Mouse (Mus musculus) 3134 (cell line): ENCODE measurements around the gene Slc16a10.

Experiments
- DNase-seq: peaks from one replicate; pipeline ENCODE4 v3.0.0-alpha.2; 2011; ENCODE audit warnings: low spot score; ENCODE audit not compliant: insufficient read length; ENCODE audit errors: extremely low read depth

Slc16a10 gene

DNA sequence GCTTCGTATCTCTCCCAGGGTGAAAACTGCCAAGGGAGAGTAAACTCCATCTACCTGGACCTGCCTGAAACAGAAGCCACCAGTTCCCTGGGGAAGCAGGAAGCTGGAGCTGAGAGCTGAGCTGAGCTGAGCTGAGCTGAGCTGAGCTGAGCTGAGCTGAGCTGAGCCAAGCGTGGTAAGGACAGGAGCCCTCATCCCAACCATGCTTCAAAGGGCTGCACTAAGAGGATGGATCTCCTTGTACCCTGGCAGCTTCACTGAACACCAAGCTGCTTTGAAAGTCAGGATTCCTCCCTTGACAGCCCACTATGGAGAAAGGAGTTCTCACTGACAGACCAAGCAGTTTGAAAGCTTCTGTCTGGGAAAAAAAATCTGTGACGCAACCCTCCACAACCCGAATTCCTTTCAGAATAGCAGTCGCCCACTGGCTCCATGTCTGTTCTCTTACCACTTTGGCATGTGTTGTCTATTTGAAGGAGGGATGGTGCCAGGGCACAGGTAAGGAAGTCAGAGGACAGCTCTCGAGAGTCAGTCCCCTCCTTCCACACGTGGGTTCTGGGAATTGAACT lies 28.5 kb downstream of the Slc16a10 start:
- DNase-seq, result no peak

DNA sequence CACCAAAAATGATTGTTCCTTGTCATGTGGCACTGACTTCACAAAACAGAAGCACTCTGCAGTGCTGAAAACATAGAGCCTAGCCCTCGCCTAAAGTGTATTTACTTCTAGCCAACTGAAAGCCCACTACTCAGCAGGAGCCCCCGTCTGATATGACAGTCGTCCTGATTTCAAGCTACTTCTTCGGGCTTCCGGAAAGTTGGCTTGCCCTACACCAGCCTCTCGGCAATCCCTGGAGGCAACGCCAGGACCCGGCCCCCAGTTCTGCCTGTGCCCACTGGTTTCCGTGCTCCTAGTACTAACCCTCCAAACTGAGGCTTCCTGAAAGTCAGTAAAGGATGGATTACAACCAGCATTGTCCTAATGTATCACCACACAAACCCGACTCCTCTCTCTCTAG lies 29.8 kb downstream of the Slc16a10 start:
- no peak for DNase-seq

DNA sequence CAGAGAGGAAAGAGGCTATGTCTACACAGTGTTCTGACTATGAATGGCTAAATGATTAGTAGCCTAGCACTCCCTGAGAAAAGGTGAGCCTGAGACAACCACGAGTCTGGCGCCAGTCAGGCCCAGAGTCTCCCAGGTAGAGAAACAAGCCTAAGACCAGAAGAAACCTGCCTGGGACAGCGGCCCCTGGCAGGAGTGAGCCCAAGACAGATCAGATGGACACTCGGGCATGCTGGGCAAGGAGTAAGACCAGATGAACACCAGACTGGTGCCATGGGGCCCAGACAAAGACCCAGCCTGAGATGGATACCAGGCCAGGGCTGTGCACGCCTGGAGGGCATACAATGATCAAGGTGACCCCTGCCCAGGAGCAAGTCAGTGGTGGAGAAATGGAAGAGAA lies 32.5 kb downstream of the Slc16a10 start:
- DNase-seq, result no peak

DNA sequence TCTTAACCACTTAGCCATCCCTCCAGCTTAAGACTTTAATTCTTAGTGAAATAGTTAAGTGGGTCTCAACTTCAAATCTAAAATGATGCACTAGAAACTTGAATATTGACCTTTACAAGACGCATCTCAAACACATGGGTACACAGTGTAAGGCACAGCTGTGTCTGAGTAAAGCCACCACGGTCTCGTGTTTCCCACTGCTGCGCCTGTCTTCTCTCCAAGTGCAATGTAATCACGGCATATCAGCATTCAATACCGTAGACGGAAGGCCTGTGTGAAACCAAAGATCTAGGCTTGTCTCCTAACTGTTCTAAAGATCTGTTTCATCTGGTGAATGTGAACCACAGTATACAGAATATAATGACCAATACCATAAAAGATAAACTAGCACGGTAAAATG lies 33.1 kb downstream of the Slc16a10 start:
- no peak for DNase-seq

DNA sequence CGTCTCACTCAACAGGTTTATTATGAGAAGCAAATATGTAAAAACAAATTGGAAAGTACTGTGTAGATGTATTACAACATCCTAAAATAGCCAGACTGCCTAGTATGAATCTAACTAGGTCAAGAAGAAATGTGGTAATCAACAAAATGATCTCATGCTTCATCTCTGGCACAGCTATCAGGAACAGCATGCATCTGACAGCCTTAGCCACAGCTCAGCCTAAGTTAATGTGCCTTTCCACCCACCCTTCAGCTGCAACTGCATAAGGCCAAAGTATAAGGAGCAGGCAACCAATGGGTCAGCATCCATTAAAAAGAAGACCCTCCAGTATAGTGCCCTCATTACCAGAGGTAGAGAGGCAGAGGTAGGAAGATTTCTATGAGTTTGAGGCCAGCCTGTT lies 34.1 kb downstream of the Slc16a10 start:
- DNase-seq, result no peak

DNA sequence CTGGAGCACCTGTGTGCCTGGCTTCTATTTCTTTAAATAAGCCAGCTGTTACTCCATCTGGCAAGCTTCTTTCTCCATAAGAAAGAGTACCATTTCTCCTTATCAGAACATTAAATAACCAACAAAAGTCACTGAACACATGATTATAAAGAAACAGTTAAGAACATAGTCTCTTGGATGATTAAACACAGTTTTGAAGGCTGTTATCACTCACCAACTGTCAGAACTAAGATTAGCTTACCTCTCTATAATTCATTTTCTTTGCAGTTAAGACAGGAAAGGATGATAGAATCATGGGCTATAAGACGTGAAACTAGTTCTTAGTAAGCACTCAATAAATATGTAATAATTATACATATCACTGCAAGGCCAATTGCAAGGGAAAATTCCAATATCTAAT lies 36.9 kb downstream of the Slc16a10 start:
- no peak for DNase-seq

DNA sequence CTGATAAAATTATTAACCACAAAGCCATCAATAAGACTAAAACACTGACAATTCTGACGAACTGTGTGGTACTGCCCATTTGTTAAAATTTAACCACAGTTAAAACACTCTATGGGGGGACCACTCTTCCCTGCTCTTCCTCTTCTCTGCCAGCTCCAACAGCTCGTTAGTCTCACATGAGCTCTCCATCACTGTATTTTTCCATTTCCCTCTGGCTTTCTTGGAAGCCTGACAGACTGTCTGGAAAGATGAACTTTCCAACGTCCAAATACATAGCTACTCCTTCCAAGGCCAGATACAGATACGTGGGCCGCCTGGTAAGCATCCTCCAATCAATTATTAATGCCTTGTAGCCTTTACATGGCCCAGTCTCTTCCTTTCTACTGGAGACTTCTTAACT lies 38.3 kb downstream of the Slc16a10 start:
- DNase-seq, result no peak

DNA sequence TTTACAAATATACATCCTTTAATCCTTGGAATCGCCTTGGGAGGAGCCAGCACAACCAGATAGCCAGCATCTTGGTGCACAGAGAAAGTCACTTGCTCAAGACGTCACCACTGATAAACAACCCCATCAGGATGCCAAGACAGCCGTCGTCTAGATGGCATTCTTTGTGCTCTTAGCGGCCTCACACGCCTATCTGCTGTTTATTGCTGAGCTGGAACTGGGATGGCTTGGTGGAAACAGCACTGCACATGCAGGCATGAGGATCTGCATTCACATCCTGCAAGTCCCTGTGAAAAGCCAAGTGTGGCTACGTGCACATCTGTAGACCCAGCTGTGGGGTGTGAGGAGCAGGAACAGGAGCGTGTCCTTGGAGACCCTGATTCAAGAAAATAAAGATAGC lies 39.1 kb downstream of the Slc16a10 start:
- no peak for DNase-seq

DNA sequence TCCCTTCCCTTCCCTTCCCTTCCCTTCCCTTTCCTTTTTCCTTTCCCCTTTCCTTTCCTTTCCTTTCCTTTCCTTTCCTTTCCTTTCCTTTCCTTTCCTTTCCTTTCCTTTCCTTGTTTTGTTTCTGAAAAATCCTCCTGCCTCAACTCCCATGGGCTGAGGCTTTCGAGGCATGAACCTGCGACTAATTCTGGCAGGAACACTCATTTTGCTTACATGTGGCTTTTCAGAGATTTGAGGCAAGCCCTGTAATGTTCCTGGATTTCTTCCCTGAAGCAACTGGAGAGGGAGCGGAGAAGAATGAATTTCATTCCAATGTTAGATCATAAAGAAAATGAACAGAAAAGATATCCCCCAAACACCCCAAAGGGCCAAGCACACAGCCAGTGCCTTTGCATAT lies 39.9 kb downstream of the Slc16a10 start:
- no peak for DNase-seq

DNA sequence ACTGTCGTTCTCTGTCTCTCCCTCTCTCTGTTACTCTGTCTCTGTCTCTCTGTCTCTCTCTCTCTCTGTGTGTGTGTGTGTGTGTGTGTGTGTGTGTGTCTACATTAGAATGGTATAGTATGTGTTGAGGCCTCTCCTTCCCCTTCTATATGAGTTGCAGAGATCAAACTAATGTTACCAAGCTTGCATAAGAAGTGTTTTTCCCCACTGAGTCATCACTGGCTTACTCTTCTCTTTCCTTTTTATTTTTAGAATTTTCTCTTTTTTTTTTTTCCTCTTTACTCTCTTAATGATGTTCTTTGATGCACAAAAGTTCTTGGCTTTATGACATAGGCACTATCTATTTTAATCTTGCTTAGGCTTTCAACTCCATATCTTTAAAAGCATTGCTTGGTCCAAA lies 43.6 kb downstream of the Slc16a10 start:
- DNase-seq, result no peak

DNA sequence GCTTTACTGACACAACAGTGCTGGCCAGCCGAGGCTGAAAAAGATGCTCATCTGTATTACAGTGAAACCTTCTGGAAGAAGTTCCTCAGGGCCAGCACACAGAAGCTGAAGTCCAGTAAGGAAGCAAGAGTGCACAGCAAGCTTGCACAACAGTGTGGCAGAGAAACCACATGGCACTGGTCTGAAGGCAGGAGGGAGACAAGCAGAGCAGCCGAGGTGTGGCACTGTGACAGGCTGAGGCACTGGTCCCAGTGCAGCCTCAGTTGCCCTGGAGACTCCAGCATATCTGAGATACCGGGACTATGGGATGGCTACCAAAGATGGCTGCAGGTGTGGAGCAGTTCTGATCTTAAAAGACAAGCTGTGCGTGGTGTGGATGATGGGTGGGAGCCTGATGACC lies 44.5 kb downstream of the Slc16a10 start:
- DNase-seq, result no peak

DNA sequence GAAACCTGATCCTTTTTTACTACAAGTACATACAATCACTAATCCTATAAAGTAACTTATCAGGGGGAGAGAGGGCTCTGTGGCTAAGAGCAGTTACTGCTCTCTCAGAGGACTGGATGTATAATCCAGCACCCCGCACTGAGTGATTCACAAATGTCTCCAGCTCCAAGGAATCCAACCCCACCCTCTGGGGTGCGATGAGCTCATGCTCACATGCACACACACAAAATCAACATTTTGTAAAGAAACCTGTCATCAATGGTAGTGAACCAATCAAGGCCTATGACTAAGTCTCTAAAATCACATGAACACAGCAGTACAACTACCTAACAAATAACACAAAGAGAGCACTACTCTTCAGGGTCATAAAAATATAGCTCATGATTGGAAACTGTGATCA lies 47.3 kb downstream of the Slc16a10 start:
- DNase-seq, result peak; percentile 34

DNA sequence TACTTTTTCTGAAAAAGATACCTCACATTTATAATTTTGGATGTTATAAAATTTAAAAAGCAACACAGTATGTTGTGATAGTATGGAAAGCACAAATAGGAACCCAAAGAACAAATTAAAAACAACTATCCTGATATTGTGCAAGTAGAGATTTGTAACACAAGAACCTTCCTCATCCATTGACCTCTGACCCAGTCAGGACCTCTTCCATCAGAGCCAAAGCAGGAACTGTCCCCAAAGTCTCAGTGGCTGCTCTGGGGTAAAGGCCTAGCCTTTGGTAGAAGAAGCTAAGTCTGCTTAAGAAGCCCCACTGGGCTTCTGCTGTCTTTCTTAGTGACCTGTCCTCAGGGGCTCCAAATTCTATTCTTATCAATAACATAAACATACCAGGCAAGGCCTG lies 48.5 kb downstream of the Slc16a10 start:
- no peak for DNase-seq

DNA sequence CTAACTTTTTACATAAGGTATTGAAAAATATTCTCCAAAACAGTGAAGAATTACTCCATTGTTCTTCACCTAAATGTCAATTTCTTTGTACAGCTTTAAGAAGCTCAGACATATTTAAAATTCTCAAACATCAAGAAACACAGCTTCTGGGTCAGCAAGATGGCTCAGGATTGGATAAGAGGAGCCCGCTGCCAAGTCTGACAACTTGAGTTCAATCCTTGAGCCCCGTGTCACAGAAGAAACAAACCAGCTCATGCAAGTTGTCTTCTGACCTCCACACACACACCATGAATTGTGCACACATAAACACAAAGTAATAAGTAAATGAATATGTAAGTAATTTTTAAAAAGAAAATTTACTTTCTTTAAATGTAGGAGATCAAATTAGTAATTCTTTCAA lies 50.6 kb downstream of the Slc16a10 start:
- DNase-seq, result no peak

DNA sequence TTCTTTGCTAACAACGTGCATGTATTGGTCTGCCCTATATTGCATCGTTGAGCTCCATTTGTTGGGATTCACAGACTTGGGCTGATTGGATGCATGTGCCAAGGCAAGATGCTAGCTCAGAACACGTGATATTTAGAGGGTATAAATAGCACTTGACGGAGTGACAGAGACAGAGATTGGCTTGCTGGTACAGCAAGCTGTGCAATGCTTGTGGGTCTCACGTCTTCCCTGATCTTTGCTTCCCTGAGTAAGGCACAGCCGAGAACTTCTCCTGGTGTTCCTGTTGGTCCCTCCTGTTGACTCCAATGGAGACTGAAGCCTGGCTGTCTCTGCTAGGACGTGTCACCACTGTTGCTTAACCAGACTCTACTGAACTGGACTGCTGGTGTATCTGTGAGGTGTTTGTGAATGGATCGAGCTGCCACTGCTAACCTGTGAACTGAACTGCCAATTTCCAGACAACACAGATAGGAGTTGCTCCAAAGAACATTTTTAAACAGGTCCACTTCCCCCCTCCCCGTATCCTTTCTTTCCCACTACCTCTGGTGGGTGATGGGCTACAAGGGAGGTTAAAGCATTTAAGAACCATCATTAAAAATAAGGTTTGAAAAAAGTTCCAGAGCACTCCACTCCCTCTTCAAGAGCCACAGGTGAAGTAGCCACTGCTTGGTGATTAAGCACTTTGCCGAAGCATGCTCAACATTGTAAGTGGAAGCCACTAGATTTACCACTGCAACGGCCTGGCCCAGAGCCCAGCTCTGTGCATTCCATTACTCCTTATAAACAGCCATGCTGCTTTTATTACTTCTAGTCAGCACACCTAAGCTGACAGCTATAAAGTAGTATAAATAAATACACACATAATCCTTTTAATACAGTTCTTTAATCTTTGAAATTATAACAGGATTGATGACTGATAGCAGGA lies 51.3 kb downstream of the Slc16a10 start:
- no peak for DNase-seq

DNA sequence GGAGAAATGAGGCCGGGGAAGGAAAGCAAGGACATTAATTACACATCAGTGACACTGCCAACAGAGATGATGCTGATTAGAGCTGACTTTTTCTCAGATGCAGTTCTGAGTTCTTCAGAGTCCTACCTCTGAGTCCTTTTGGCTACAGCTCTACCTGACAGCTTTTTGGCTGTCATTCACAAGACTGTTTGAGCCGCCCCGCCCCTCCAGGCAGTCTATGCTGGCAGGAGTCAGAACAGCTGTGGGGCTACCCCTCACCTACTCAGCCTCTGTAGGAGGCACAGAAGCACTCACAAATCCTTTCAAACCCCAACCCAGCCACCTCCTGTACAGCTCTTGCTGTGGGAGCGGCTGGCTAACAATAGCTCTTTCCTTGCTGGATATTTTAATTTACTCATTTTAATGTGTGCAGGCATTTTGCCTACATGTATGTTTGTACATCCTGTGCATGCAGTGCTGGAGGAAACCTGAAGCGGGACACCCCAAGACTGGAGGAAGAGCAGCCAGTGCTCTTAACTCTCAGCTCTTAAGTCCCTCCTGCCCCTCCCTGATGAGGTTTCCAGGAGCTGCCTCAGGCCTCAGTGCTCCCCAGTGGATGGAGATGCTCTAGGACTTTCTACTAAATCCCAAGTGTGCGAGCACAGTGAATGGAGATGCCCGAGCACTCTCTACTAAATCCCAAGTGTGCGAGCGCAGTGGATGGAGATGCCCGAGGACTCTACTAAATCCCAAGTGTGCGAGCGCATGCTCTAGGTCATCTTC lies 57.5 kb downstream of the Slc16a10 start:
- DNase-seq, result no peak

DNA sequence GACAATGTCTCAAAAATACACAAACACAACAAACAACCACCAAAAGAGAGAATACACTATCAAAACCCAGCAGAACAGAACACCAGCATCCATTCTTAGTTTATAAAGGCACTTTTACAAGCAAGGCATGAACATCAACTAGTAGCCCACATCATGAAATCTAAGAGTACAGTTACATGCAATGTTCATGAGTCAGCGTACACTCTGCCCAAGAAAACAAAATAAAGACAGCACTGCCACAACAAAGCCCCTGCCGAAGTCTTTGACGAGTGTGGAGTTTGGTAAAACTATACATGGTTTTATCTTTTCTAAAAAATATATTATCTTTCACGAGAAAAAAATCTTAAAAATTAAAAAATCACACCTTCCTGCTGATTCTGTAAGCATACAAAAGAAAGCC lies 58.5 kb downstream of the Slc16a10 start:
- DNase-seq, result no peak

DNA sequence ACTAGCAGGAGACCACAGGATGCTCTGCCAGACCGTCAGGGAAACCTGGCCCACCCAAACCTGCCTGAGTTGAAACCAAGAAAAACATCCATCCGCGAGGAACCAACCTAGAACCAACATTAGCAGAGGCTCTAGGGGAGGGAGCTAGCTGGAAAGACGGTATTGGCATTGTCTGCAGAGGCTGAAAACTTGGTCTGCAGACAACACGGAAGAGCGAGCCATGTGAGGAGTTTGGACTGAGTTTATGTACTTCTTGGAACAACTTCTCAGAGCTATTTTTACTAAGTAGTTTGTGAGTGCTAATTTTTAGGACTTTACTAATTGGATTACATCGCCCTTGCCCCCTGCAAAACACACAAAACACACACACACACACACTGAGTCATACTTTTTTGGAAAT lies 59.4 kb downstream of the Slc16a10 start:
- DNase-seq, result no peak

DNA sequence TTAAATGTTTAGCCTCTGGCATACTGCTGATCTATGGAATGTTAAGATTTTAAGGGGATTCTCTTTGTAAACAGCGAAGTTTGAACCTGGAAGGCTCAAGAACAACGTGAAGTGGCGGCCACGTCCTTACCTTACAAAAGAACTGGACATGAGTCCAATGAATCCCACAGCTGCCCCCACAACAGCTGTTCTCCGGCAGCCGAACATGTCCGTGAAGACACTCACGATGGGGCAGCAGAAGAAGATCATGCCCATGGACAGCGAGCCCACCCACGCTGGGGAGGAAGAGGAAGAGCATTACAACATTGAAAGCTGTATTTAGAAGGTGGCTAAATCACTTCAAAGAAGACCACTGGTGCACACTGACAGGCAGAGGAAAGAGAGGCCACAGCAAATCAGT lies 61.5 kb downstream of the Slc16a10 start:
- no peak for DNase-seq

DNA sequence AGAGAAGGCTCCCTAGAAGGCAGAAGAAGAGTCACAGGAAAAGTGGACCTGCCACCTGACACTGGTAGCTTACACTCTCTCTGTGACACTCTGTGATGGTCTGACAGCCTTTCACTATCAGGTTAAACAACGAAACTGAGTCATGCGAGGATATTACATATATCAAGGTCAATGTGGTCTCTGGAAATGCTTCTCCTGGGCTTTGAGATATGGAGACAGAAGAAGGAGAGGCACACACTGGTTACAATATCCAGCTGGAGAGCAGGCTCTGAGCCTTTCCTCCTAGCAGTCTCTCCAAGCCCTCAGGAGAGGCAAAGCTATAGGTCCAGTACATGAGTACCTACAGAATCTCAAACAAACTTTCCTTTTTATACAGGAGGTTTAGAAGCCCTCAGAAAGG lies 62.8 kb downstream of the Slc16a10 start:
- DNase-seq, result no peak

DNA sequence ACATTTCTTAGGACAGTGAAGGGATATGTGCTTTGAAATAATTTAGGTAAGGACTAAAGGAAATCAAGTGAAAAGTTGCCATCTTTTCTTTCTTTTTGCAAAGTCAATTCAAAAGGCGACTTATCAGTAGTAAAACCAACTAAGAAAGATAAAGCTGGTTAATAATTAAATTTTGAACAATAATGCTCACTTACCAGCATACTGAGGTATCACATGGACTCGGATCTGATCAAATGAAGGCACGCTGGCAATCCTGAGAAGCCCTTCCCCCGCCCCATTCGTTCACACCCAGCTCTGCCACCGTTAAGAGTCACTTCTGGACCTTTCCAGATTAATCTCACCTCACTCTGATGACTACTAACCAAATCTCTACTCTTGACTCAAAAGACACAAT lies 64.1 kb downstream of the Slc16a10 start:
- DNase-seq, result no peak
